Mouse (Mus musculus) lung, postnatal 10 days (tissue): ENCODE measurements around the gene Plekhn1.
A peak's percentile ranks its signal among the peaks of the same experiment; 100 is the strongest.

Experiments
- DNase-seq: peaks from one replicate; pipeline ENCODE4 v3.0.0; 2021

Gene Plekhn1

GRCm38 (mm10) chr4:156209963-156210635 lies 24.6 kb downstream of the Plekhn1 start:
- DNase-seq: no peak

GRCm38 (mm10) chr4:156208872-156209271 lies 25.8 kb downstream of the Plekhn1 start:
- no peak for DNase-seq

- DNase-seq: peak; percentile 62
Measured at GRCm38 (mm10) chr4:156203413-156204131, 31.1 kb downstream of the Plekhn1 start.

- peak; percentile 85 for DNase-seq
Measured at GRCm38 (mm10) chr4:156203001-156203412, 31.6 kb downstream of the Plekhn1 start, which contains the start of gene AW011738. Gene AW011738, plus strand, starts transcription at chr4:156203304.

GRCm38 (mm10) chr4:156202462-156202893 lies 32.2 kb downstream of the Plekhn1 start:
- peak; percentile 13 for DNase-seq

GRCm38 (mm10) chr4:156200623-156201475 lies 33.8 kb downstream of the Plekhn1 start, which contains the start of gene Isg15:
Gene Isg15, minus strand, starts transcription at chr4:156200818.
- no peak for DNase-seq

- DNase-seq: peak; percentile 97
Measured at GRCm38 (mm10) chr4:156197829-156198205, 36.8 kb downstream of the Plekhn1 start.

- DNase-seq: peak; percentile 76
Measured at GRCm38 (mm10) chr4:156197131-156197828, 37.4 kb downstream of the Plekhn1 start, which contains the start of gene Agrn. Gene Agrn, minus strand, starts transcription at chr4:156197488.

GRCm38 (mm10) chr4:156195927-156196870 lies 38.5 kb downstream of the Plekhn1 start:
- peak; percentile 90 for DNase-seq

GRCm38 (mm10) chr4:156194346-156194745 lies 40.3 kb downstream of the Plekhn1 start:
- no peak for DNase-seq

GRCm38 (mm10) chr4:156193906-156194305 lies 40.8 kb downstream of the Plekhn1 start:
- no peak for DNase-seq

- DNase-seq: peak; percentile 60
Measured at GRCm38 (mm10) chr4:156193200-156193590, 41.5 kb downstream of the Plekhn1 start.

GRCm38 (mm10) chr4:156192421-156193199 lies 42.0 kb downstream of the Plekhn1 start:
- peak; percentile 74 for DNase-seq

GRCm38 (mm10) chr4:156188811-156189323 lies 45.8 kb downstream of the Plekhn1 start:
- peak; percentile 68 for DNase-seq

- DNase-seq: no peak
Measured at GRCm38 (mm10) chr4:156188162-156188810, 46.4 kb downstream of the Plekhn1 start.

- DNase-seq: peak; percentile 56
Measured at GRCm38 (mm10) chr4:156185950-156186850, 48.5 kb downstream of the Plekhn1 start.

- no peak for DNase-seq
Measured at GRCm38 (mm10) chr4:156185456-156185949, 49.2 kb downstream of the Plekhn1 start.

- DNase-seq: peak; percentile 62
Measured at GRCm38 (mm10) chr4:156184291-156184954, 50.2 kb downstream of the Plekhn1 start.
